Mouse (Mus musculus): ENCODE results near the gene Kcnk3.

DNA sequence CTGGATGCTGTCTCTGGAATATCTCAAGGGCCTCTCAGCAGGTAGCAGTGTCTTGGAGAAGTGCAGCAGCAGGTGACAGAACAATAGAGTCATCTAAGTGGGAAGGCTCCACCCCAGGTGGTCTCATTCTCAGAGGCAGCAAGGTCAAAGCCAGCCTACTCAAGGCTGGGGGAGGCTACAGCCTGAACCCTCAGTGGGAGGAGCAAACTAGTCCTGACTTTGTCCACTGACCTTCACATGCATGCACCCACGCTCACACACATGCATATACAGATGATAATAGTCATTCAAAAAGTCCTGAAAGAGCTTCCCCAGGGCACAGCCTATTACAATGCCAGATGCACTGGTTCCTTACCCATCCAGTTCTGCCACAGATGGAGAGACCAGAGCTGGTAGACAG is 72.3 kb downstream of the Kcnk3 start:
- TF ChIP-seq CTCF (IDR thresholded peaks at IDR 0.05; ENCODE audit: extremely low read depth, insufficient read depth, low read length) (no peak), POLR2A (IDR thresholded peaks at IDR 0.05; ENCODE audit: extremely low read depth, insufficient read depth, low read length) (no peak)
